Mouse (Mus musculus) liver, postnatal 0 days (tissue): ENCODE results near the gene Gnb3.
A peak's percentile ranks its signal among the peaks of the same experiment; 100 is the strongest.

Source experiments
- CTCF ChIP-seq: sonication (generic); IDR thresholded peaks from 2 replicates; pipeline ENCODE4 v1.5.1; 2016; ENCODE audit warnings: antibody characterized with exemption, low read depth
- EP300 ChIP-seq: IDR thresholded peaks from 2 replicates; pipeline ENCODE4 v1.6.1; 2016; ENCODE audit warnings: antibody characterized with exemption, low read depth, mild to moderate bottlenecking

- TF ChIP-seq CTCF (peak; percentile 30), EP300 (peak; percentile 49; the same call in 1 of the 2 replicates)
Measured at GRCm38 (mm10) chr6:124828868-124829798, 10.9 kb downstream of the Gnb3 start, which contains the start of the genes Usp5 and Cdca3.
